Mouse (Mus musculus): ENCODE measurements around the gene Sdhd. TPM values are rescaled to one million over a fixed set of nuclear protein-coding genes. Genes with fewer than 3 reads are reported as not detected.
A peak's percentile ranks its signal among the peaks of the same experiment; 100 is the strongest.

Sdhd gene
- polyA plus RNA-seq, 1 experiment from 2014 or later: 503 TPM

DNA sequence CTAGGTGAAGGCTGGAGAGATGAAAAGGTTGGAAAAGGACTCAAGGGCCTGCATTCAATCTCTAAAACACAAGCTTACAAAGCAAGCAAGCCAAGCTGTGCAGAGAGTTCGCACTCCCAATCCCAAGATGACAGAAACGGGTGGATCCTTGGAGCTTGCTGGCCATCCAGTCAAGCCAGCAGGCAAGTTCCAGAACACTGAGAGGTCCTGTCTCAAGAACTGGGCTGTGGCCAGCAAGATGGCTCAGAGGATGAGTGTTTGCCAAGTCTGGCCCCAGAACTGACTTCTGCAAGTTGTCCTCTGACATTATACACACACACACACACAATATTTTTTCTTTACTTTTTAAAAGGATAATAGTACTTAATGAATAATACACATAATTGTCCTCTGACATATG lies 35.7 kb downstream of the Sdhd start:
- no peak for ATAC-seq (replicated peaks; ENCODE audit: low FRiP score)
- Histone ChIP-seq H3K9me3 (ENCODE audit: control insufficient read depth, low read length) (no peaks in the 10 kb centered on the region), H3K27me3 (replicated peaks; ENCODE audit: control insufficient read depth, insufficient read depth, low read length) (no peaks in the 10 kb centered on the region), H3K4me3 (ENCODE audit: low read depth, low read length) (no peak overlapping the region), H3K36me3 (ENCODE audit: control insufficient read depth, insufficient read depth, low read length) (no peaks in the 10 kb centered on the region), H3K4me1 (replicated peaks; ENCODE audit: control insufficient read depth, insufficient read depth, low read length) (no peaks in the 10 kb centered on the region), H3K27ac (ENCODE audit: low read depth, low read length) (no peak overlapping the region), H3K4me2 (no peak overlapping the region), H3K9ac (ENCODE audit: low read depth, low read length) (no peak overlapping the region)
- 82% methylated on average over 2 of the region's 2 CpGs for WGBS
- DNase-seq (ENCODE audit: low spot score): no peak

DNA sequence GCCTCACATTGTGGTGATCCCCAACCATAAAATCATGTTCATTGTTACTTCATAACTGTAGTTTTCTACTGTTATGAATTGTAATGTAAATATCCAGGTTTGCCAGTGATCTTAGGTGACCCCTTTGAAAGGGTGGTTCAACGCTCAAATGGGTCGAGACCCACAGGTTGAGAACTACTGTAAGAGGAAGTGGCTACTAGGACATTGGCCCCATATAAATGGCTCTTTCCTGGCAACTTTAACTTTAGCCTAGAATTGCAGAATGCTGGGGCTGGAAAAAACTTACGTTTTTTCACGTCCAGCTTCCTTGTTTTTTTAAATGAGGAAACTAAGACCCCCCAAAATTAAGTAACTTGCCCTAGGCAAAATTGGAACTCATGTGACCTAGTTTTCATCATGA lies 36.2 kb downstream of the Sdhd start:
- no peaks in the 10 kb centered on the region for H3K27me3 ChIP-seq (replicated peaks; ENCODE audit: control insufficient read depth, insufficient read depth, low read length)
- no peak overlapping the region for H3K4me2 ChIP-seq
- 75% methylated on average over 4 of the region's 4 CpGs for WGBS
- H3K4me3 ChIP-seq (ENCODE audit: low read depth, low read length): no peak overlapping the region
- H3K9me3 ChIP-seq (ENCODE audit: control insufficient read depth, low read length): no peaks in the 10 kb centered on the region
- no peaks in the 10 kb centered on the region for H3K4me1 ChIP-seq (replicated peaks; ENCODE audit: control insufficient read depth, insufficient read depth, low read length)
- DNase-seq (ENCODE audit: low spot score) (no peak), ATAC-seq (replicated peaks; ENCODE audit: low FRiP score) (no peak)
- no peak overlapping the region for H3K27ac ChIP-seq (ENCODE audit: low read depth, low read length)
- no peak overlapping the region for H3K9ac ChIP-seq (ENCODE audit: low read depth, low read length)
- H3K36me3 ChIP-seq (ENCODE audit: control insufficient read depth, insufficient read depth, low read length): no peaks in the 10 kb centered on the region

DNA sequence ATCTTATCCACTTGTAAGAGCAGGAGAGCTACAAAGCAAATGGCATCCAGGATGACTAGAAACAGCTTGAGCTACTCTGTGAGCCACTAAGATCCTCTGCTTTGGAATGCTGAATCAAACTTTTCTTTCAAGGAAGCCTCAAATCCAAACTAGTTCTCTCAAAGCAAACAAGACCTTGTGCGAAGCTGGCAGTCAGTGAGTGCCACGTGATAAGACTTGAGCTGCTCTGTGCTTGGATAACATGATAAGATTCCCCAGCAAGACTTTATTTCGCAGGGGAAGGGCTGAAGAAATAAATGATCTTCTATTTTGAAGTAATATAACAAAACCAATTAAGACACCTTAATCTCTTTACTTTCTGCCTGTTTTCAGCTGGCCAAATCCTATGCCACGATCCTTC lies 37.7 kb downstream of the Sdhd start:
- no peak for ATAC-seq (replicated peaks; ENCODE audit: low FRiP score)
- H3K27ac ChIP-seq (ENCODE audit: low read depth, low read length): no peak overlapping the region
- DNase-seq (ENCODE audit: low spot score): no peak
- H3K4me1 ChIP-seq (replicated peaks; ENCODE audit: control insufficient read depth, insufficient read depth, low read length): no peaks in the 10 kb centered on the region
- no peaks in the 10 kb centered on the region for H3K9me3 ChIP-seq (ENCODE audit: control insufficient read depth, low read length)
- H3K4me3 ChIP-seq (ENCODE audit: low read depth, low read length): no peak overlapping the region
- H3K4me2 ChIP-seq: no peak overlapping the region
- H3K27me3 ChIP-seq (replicated peaks; ENCODE audit: control insufficient read depth, insufficient read depth, low read length): no peaks in the 10 kb centered on the region
- no peak overlapping the region for H3K9ac ChIP-seq (ENCODE audit: low read depth, low read length)
- 38% methylated on average over 4 of the region's 4 CpGs for WGBS
- no peaks in the 10 kb centered on the region for H3K36me3 ChIP-seq (ENCODE audit: control insufficient read depth, insufficient read depth, low read length)

DNA sequence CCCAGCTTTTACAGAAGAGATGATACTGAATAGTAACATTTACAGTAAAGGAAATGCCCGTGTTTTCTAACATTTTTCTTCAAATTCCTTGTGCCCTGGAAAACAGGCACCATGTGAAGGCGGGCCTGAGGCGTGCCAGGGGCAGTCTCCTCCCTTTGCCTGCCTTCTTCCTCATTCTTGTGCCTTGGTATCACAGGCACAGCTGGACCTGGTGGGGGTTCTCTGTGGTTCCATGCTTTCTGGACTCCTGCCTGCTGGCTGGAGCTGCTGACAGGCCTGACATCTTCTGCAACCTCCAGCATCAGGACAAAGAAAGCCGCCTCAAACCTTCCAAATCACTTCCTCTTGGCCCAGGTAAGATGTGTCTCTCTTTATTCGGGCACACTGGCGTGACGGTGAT lies 38.4 kb downstream of the Sdhd start:
- H3K9ac ChIP-seq (ENCODE audit: low read depth, low read length): no peak overlapping the region
- no peak for ATAC-seq (replicated peaks; ENCODE audit: low FRiP score)
- 72% methylated on average over 7 of the region's 7 CpGs for WGBS
- H3K27ac ChIP-seq (ENCODE audit: low read depth, low read length): no peak overlapping the region
- no peaks in the 10 kb centered on the region for H3K36me3 ChIP-seq (ENCODE audit: control insufficient read depth, insufficient read depth, low read length)
- no peak for DNase-seq (ENCODE audit: low spot score)
- H3K27me3 ChIP-seq (replicated peaks; ENCODE audit: control insufficient read depth, insufficient read depth, low read length): no peaks in the 10 kb centered on the region
- H3K9me3 ChIP-seq (ENCODE audit: control insufficient read depth, low read length): no peaks in the 10 kb centered on the region
- H3K4me2 ChIP-seq: no peak overlapping the region
- H3K4me3 ChIP-seq (ENCODE audit: low read depth, low read length): no peak overlapping the region
- no peaks in the 10 kb centered on the region for H3K4me1 ChIP-seq (replicated peaks; ENCODE audit: control insufficient read depth, insufficient read depth, low read length)

DNA sequence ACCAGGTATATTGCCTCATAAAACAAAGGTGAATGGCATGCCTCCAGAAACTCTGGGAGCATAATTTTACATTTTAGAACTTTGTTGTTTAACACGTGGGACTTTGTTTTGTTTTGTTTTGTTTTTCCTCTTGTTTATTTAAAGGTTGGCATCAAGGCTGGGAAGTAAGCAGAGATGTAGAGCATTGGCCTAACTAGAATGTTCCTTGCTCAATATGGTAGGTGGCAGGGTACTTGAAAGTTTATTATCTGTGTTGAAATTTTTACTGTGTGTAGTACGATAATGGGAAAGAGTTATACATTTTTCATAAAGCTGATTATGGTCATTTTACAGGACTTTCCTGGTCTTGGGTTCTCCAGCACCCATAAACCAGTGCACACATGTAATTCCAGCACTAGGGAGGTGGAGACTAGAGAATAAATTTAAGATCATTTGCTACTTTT lies 41.7 kb downstream of the Sdhd start:
- Histone ChIP-seq H3K4me3 (ENCODE audit: low read depth, low read length) (no peak overlapping the region), H3K9me3 (ENCODE audit: control insufficient read depth, low read length) (no peaks in the 10 kb centered on the region), H3K27me3 (replicated peaks; ENCODE audit: control insufficient read depth, insufficient read depth, low read length) (no peaks in the 10 kb centered on the region), H3K9ac (ENCODE audit: low read depth, low read length) (no peak overlapping the region), H3K4me1 (replicated peaks; ENCODE audit: control insufficient read depth, insufficient read depth, low read length) (no peaks in the 10 kb centered on the region), H3K36me3 (ENCODE audit: control insufficient read depth, insufficient read depth, low read length) (no peaks in the 10 kb centered on the region), H3K27ac (ENCODE audit: low read depth, low read length) (no peak overlapping the region), H3K4me2 (no peak overlapping the region)
- 80% methylated on average over 2 of the region's 2 CpGs for WGBS
- no peak for DNase-seq (ENCODE audit: low spot score)
- no peak for ATAC-seq (replicated peaks; ENCODE audit: low FRiP score)

DNA sequence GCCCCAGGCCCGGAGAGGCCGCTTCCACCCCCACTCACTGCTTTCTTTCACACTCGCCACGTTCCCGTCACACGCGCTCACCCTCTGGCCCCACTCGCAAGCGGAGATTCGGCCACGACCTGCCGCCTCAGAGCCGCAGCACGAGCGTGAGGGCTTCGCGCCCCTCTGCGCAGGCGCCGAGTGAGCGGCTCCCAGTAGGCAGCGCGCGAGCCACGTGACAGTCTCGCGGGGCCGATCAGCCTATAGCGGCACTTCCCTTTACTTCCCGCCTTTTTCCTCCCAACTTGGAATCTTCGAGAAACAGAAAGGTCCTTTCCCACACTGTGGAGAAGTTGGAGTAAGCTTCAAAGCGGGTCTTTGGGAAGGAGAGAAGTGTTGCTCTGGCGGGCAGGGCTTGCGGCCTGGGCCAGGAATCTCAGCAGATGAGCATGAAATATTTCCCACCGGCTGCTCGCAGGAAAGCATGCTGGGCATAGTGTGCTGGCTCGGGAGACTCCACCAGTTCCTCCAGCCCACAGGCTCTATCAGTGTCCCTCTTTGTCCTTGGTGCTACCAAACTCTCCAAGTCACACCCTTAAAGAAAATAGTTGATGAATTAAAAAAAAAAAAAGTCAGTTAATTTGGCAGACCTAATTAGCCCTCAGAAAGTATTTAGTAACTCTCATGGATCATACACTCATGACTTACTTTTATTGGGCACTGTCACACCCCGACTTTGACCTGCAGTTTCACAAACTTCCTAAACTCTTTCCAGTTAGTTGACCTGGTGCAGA lies 42.3 kb downstream of the Sdhd start, which contains the start of gene Tex12:
TSS of gene Tex12 (minus strand) at position 181 of the 773 bp plus-strand sequence.
- Histone ChIP-seq H3K4me1 (replicated peaks; ENCODE audit: control insufficient read depth, insufficient read depth, low read length) (no peaks in the 10 kb centered on the region), H3K4me3 (ENCODE audit: low read depth, low read length) (no peak within 1 kb of the TSS), H3K9ac (ENCODE audit: low read depth, low read length) (no peak within 1 kb of the TSS), H3K27me3 (replicated peaks; ENCODE audit: control insufficient read depth, insufficient read depth, low read length) (no peaks in the 10 kb centered on the region), H3K9me3 (ENCODE audit: control insufficient read depth, low read length) (no peaks in the 10 kb centered on the region), H3K36me3 (ENCODE audit: control insufficient read depth, insufficient read depth, low read length) (no peaks in the 10 kb centered on the region), H3K27ac (ENCODE audit: low read depth, low read length) (no peak within 1 kb of the TSS), H3K4me2 (no peak within 1 kb of the TSS)
- 80% methylated on average over 38 of the region's 38 CpGs for WGBS
- DNase-seq (ENCODE audit: low spot score) (no peak), ATAC-seq (replicated peaks; ENCODE audit: low FRiP score) (no peak)

DNA sequence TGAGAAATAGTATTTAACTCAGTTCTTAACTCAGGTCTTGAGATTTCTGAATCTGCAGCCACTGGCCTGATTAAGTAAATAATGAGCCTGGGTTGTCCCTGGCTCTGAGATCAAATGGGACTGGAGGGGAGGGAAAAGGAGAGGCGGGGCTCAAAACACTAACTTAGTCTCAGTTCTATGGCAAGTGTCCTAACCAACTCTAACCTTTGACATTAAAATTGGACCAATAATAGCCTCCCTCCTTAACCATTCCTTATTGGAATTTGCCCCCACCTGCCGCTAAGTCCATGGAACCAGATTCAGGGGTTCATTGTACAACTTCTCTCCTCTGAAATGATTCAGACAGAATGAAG lies 48.5 kb downstream of the Sdhd start, which contains the start of gene Bco2:
TSS of gene Bco2 (minus strand) at position 88 of the 353 bp plus-strand sequence.
- Histone ChIP-seq H3K9me3 (ENCODE audit: control insufficient read depth, low read length) (no peaks in the 10 kb centered on the region), H3K27ac (ENCODE audit: low read depth, low read length) (no peak within 1 kb of the TSS), H3K9ac (ENCODE audit: low read depth, low read length) (no peak within 1 kb of the TSS), H3K36me3 (ENCODE audit: control insufficient read depth, insufficient read depth, low read length) (no peaks in the 10 kb centered on the region), H3K4me2 (peak within 1 kb of the TSS; percentile 33; the same call in 1 of the 2 replicates), H3K4me3 (ENCODE audit: low read depth, low read length) (no peak within 1 kb of the TSS), H3K27me3 (replicated peaks; ENCODE audit: control insufficient read depth, insufficient read depth, low read length) (no peaks in the 10 kb centered on the region), H3K4me1 (replicated peaks; ENCODE audit: control insufficient read depth, insufficient read depth, low read length) (no peaks in the 10 kb centered on the region)
- DNase-seq (ENCODE audit: low spot score) (no peak), ATAC-seq (replicated peaks; ENCODE audit: low FRiP score) (no peak)
- WGBS: 55% methylated on average over 2 of the region's 2 CpGs

DNA sequence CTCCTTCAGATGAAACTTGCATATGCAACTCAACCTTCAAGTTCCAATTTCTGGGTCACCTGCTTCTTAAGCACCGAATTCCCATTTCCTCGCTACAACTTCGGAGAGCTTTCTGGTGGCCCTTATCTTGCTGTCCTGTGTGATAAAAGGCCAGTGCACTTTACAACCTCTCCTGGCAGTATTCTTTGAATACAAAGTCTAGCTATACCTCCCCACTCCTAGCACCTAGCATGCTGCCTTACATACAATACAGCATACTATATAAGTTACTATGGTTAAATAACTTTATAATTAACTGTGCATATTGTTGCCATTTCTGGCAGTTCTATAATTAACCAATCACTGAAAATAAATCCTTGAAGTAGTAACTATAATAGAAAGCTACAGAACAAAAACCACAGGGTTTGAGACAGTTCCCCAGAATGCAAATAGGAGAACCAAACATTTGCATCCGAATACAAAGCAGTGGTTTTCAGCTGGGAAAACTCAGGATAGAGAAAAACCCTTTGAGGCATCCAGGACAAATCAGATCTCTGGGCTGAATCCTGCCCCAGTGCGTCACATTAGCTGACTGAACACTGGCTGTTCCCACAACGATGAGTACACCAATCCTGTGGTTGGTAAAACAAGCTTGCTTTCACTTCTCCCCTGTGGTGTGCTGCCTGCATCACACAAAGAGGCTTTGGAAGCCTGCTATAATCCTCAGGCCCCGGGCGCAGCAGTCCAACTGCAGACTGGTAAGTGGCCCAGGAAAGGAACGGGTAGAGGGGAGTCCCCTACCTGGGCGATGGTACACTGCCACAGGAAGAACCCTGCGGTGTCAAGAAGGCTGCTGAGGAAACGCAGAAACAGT lies 49.1 kb downstream of the Sdhd start, which contains the start of gene Il18:
TSS of gene Il18 (plus strand) at position 587 of the 853 bp plus-strand sequence.
- Histone ChIP-seq H3K4me3 (ENCODE audit: low read depth, low read length) (no peak within 1 kb of the TSS), H3K9me3 (ENCODE audit: control insufficient read depth, low read length) (no peaks in the 10 kb centered on the region), H3K36me3 (ENCODE audit: control insufficient read depth, insufficient read depth, low read length) (no peaks in the 10 kb centered on the region), H3K27ac (ENCODE audit: low read depth, low read length) (no peak within 1 kb of the TSS), H3K4me2 (peak within 1 kb of the TSS; percentile 33; the same call in 1 of the 2 replicates), H3K9ac (ENCODE audit: low read depth, low read length) (no peak within 1 kb of the TSS), H3K27me3 (replicated peaks; ENCODE audit: control insufficient read depth, insufficient read depth, low read length) (no peaks in the 10 kb centered on the region), H3K4me1 (replicated peaks; ENCODE audit: control insufficient read depth, insufficient read depth, low read length) (no peaks in the 10 kb centered on the region)
- ATAC-seq (replicated peaks; ENCODE audit: low FRiP score): no peak
- WGBS: 32% methylated on average over 12 of the region's 12 CpGs
- DNase-seq (ENCODE audit: low spot score): no peak
